Mouse (Mus musculus) ES-E14 (cell line): ENCODE data around the gene Isg20. TPM values are rescaled to one million over a fixed set of nuclear protein-coding genes. Genes with fewer than 3 reads are reported as not detected.

Experiments
- DNase-seq: peaks from one replicate; pipeline ENCODE4 v3.0.0-alpha.2; 2013; ENCODE audit warnings: low read depth, low spot score
- H3K27ac ChIP-seq: 2 replicates; pipeline ENCODE4 v1.5.1; 2012; ENCODE audit warnings: low read depth, mild to moderate bottlenecking, low read length, moderate library complexity, mixed read lengths; ENCODE audit not compliant: poor library complexity, insufficient read depth, severe bottlenecking
- H3K36me3 ChIP-seq: 2 replicates; pipeline ENCODE4 v1.6.1; 2012; ENCODE audit warnings: mild to moderate bottlenecking, low read length, moderate library complexity, mixed read lengths; ENCODE audit not compliant: control insufficient read depth, poor library complexity, insufficient read depth, severe bottlenecking
- H3K4me1 ChIP-seq, 2 experiments: fragments of 150-350 bp in 1 of 2; sonication (generic) in 1 of 2; 2 replicates each; pipeline ENCODE4 v1.6.1; 2012; ENCODE audit warnings: low read length in 2 of 2, mild to moderate bottlenecking in 1 of 2, mixed read lengths in 1 of 2; ENCODE audit not compliant: control insufficient read depth in 2 of 2, insufficient read depth in 2 of 2, poor library complexity in 1 of 2
- H3K4me3 ChIP-seq, 2 experiments: fragments of 150-350 bp in 1 of 2; sonication (generic) in 1 of 2; 2 replicates each; pipeline ENCODE4 v1.5.1; 2012; ENCODE audit warnings: low read length in 2 of 2, low read depth in 1 of 2, mild to moderate bottlenecking in 1 of 2, mixed read lengths in 1 of 2; ENCODE audit not compliant: insufficient read depth in 1 of 2, poor library complexity in 1 of 2, severe bottlenecking in 1 of 2
- H3K9ac ChIP-seq: 2 replicates; pipeline ENCODE4 v1.6.1; 2012; ENCODE audit warnings: low read depth, mild to moderate bottlenecking, low read length, mixed read lengths; ENCODE audit not compliant: poor library complexity, insufficient read depth, severe bottlenecking
- H3K9me3 ChIP-seq: fragments of 150-350 bp; sonication (generic); 2 replicates; pipeline ENCODE4 v1.6.1; 2012; ENCODE audit warnings: low read depth, mild to moderate bottlenecking, low read length; ENCODE audit not compliant: control insufficient read depth, insufficient read depth
- CHD2 ChIP-seq: IDR thresholded peaks from 2 replicates; pipeline ENCODE4 v1.6.1; 2014; ENCODE audit warnings: mild to moderate bottlenecking, low read depth, low read length, inconsistent platforms
- HCFC1 ChIP-seq: IDR thresholded peaks from 2 replicates; pipeline ENCODE4 v1.6.1; 2012; ENCODE audit warnings: low read length, inconsistent platforms, borderline replicate concordance; ENCODE audit not compliant: insufficient read depth
- MAFK ChIP-seq: IDR thresholded peaks from 2 replicates; pipeline ENCODE4 v1.6.1; 2014; ENCODE audit warnings: mild to moderate bottlenecking, low read depth, low read length, inconsistent platforms; ENCODE audit not compliant: insufficient read depth
- ZC3H11A ChIP-seq: IDR thresholded peaks from 2 replicates; pipeline ENCODE4 v1.6.1; 2012; ENCODE audit warnings: low read depth, mild to moderate bottlenecking, inconsistent platforms, low read length, borderline replicate concordance
- ZNF384 ChIP-seq: IDR thresholded peaks from 2 replicates; pipeline ENCODE4 v1.6.1; 2012; ENCODE audit warnings: low read depth, low read length, inconsistent platforms
- in situ Hi-C, 2 experiments: fragments of 600-800 bp; cut with MboI; formaldehyde crosslinking; loops; one replicate each; pipeline ENCODE4 v1.15.1; 2025; ENCODE audit warnings: low sequenced_read_pairs in 2 of 2, inconsistent platforms in 1 of 2; ENCODE audit not compliant: unreplicated experiment in 2 of 2
- total RNA-seq: library from RNA; depleted of rRNA; stranded (reverse); fragments of 300-350 nt; gene quantifications from 2 replicates; pipeline ENCODE4 v1.2.3, GENCODE M21; 2012

Gene Isg20
- total RNA-seq, 1 experiment, result 3.2 TPM

- Histone ChIP-seq H3K27ac (peak overlapping the region; percentile 24; the same call in 1 of the 2 replicates), H3K4me3 (peak overlapping the region; percentile 43 to 57), H3K9ac (peak overlapping the region; percentile 59; the same call in 1 of the 2 replicates), H3K36me3 (peaks cover 16% of the 10 kb centered on the region), H3K9me3 (no peaks in the 10 kb centered on the region), H3K4me1 (peaks cover 9 to 19% of the 10 kb centered on the region in 2 experiments)
- TF ChIP-seq HCFC1 (no peak), ZNF384 (peak; percentile 62; the same call in 1 of the 2 replicates), CHD2 (no peak)
- in situ Hi-C loops, result loop anchor here (5.0 to 10.0 kb wide), 3 partner anchors 103 to 310 kb away; partner anchors contain the start of genes Mrpl46 (in 1 of the 2) and Mrps11 (in 1 of the 2)
- DNase-seq, result no peak
Measured at GRCm38 (mm10) chr7:78895021-78895652, 18.1 kb upstream of the Isg20 start.

- in situ Hi-C loops, result loop anchor here (5.0 to 10.0 kb wide), 3 partner anchors 103 to 311 kb away; partner anchors contain the start of genes Mrpl46 (in 1 of the 2) and Mrps11 (in 1 of the 2)
- Histone ChIP-seq H3K9me3 (no peaks in the 10 kb centered on the region), H3K27ac (peak within 1 kb of the TSS; percentile 85), H3K4me3 (peak within 1 kb of the TSS; percentile 93 to 94), H3K9ac (peak within 1 kb of the TSS; percentile 99), H3K36me3 (peaks cover 16% of the 10 kb centered on the region), H3K4me1 (peaks cover 9 to 19% of the 10 kb centered on the region in 2 experiments)
- DNase-seq, result peak; percentile 100
- 0 out of 2 replicates have a peak, but pooled peaks have one; percentile 33 for TF ChIP-seq CHD2
- no peak for TF ChIP-seq MAFK
- TF ChIP-seq HCFC1, result 0 out of 2 replicates have a peak, but pooled peaks have one; percentile 33
- no peak for TF ChIP-seq ZNF384
Measured at GRCm38 (mm10) chr7:78895653-78896333, 17.4 kb upstream of the Isg20 start, which contains the start of gene Aen. TSS of gene Aen (plus strand) at chr7:78895854.

DNA sequence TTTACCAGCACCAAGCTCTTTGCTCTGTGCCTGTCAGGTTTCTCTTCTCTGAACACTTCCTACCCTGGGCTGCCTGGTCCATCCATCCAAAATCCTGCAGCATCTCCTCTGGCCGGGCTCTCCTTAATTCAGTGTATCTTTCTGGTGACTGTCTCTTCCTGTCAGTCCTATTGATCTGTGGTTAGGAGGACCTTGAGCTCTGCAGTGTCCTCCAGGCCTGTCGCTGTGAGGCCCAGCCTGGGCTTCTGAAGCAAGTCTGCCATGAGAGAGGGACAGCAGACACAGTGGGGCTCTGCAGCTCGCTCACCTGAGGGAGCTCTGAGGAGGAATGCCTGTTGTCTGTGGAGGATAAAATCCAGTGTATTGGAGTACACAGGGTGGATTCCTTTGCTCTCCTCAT is 15.7 kb upstream of the Isg20 start:
- Histone ChIP-seq H3K27ac (peak overlapping the region; percentile 34; the same call in 1 of the 2 replicates), H3K9ac (peak overlapping the region; percentile 99), H3K4me3 (peak overlapping the region; percentile 35 to 94; a peak in 3 of 4 replicates), H3K4me1 (peaks cover 9 to 20% of the 10 kb centered on the region in 2 experiments), H3K36me3 (peaks cover 23% of the 10 kb centered on the region), H3K9me3 (no peaks in the 10 kb centered on the region)
- in situ Hi-C loops, result loop anchor here (5.0 to 10.0 kb wide), 3 partner anchors 105 to 313 kb away; partner anchors contain the start of genes Mrpl46 (in 1 of the 2) and Mrps11 (in 1 of the 2)
- no peak for TF ChIP-seq ZC3H11A
- TF ChIP-seq CHD2, result no peak
- TF ChIP-seq ZNF384, result no peak
- TF ChIP-seq HCFC1, result no peak
- no peak for TF ChIP-seq MAFK
- DNase-seq, result no peak

DNA sequence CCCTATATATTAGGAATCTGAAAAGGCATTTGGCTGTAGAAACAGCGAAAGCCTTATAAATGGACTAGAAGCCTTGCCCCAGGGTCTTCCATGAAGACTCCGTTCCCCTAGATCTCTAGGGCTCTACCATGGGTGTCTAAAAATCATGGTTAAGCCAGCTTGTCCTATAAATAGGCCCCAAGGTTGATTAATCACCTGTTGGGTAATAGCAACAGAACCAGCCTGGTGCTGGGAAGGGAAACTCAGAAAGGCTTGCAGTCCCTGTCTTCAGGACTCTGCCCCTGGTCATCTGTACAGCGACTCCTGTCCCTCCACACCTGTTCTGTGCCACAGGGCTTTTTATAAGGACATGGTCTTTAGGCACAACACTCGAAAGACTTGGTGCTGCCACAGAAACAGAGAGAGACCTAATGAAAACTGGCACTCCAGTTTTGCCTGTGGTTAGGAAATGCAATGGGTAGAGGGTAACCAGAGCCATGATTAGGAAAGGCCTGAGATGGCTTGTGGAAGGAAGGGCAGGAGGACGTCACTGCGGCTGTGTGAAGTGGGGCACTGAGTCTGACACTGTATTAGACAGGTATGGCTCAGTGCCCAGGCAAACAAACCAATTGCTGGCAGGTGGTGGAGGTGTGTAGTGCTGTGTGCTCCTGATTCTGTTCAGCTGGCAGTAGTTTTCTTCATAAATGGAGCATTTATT is 9.9 kb upstream of the Isg20 start:
- in situ Hi-C loops, result loop anchor here in 1 of 2 experiments (25.0 kb wide), 1 partner anchor 334 kb away; no protein-coding TSS in a partner anchor
- TF ChIP-seq MAFK (no peak), CHD2 (no peak), ZNF384 (no peak), ZC3H11A (no peak), HCFC1 (no peak)
- Histone ChIP-seq H3K4me3 (no peak overlapping the region), H3K36me3 (peaks cover 58% of the 10 kb centered on the region), H3K27ac (no peak overlapping the region), H3K9ac (no peak overlapping the region), H3K9me3 (no peaks in the 10 kb centered on the region), H3K4me1 (peaks cover 3 to 15% of the 10 kb centered on the region in 2 experiments; a peak in 3 of 4 replicates)
- DNase-seq, result no peak
